Comparison of ENCODE assay signal across 7 mouse cellular contexts in genomic region chr11:84179954-84180598, GRCm38 (mm10). TPM values are rescaled to one million over a fixed set of nuclear protein-coding genes. Genes with fewer than 3 reads are reported as not detected.
DNase-seq lines count a peak whose midpoint lies in the region; ATAC-seq and TF ChIP-seq lines count a peak whose summit lies in the region.

No protein-coding gene starts in this region.

- peak; percentile 54 for ATAC-seq in limb, embryonic 12.5 days (ENCODE audit: insufficient number of reproducible peaks, insufficient read depth, low FRiP score, low TSS enrichment, low read depth)
- peak; percentile 50 for ATAC-seq in midbrain, embryonic 14.5 days (ENCODE audit: low FRiP score, low TSS enrichment)

- no peaks in the 10 kb centered on the region for H3K27me3 ChIP-seq in kidney, adult 2 months (replicated peaks; ENCODE audit: control insufficient read depth, insufficient read depth, low read length)
- no peaks in the 10 kb centered on the region for H3K27me3 ChIP-seq in limb, embryonic 12.5 days
- H3K27me3 ChIP-seq in midbrain, embryonic 14.5 days (ENCODE audit: control insufficient read depth, insufficient read depth, low read length) = no peaks in the 10 kb centered on the region

- H3K9ac ChIP-seq in limb, embryonic 12.5 days (replicated peaks) = peak overlapping the region; percentile 72
- H3K9ac ChIP-seq in midbrain, embryonic 14.5 days (replicated peaks; ENCODE audit: low read length) = peak overlapping the region; percentile 84

- no peaks in the 10 kb centered on the region for H3K36me3 ChIP-seq in kidney, adult 2 months (ENCODE audit: control insufficient read depth, insufficient read depth, low read length)
- H3K36me3 ChIP-seq in limb, embryonic 12.5 days = no peaks in the 10 kb centered on the region
- no peaks in the 10 kb centered on the region for H3K36me3 ChIP-seq in midbrain, embryonic 14.5 days (ENCODE audit: control insufficient read depth, insufficient read depth, low read length)

- under 1% methylated on average over 44 of the region's 44 CpGs for WGBS in kidney, adult 2 months
- under 1% methylated on average over 44 of the region's 44 CpGs for WGBS in limb, embryonic 12.5 days
- WGBS in midbrain, embryonic 14.5 days = under 1% methylated on average over 44 of the region's 44 CpGs

- TF ChIP-seq POLR2A in kidney, adult 2 months (IDR thresholded peaks at IDR 0.05; ENCODE audit: low read depth, low read length) = no peak

- H3K4me1 ChIP-seq in kidney, adult 2 months (ENCODE audit: control insufficient read depth, insufficient read depth, low read length) = peaks cover 3% of the 10 kb centered on the region; the same call in 1 of the 2 replicates
- peaks cover 18% of the 10 kb centered on the region for H3K4me1 ChIP-seq in limb, embryonic 12.5 days (replicated peaks)
- H3K4me1 ChIP-seq in midbrain, embryonic 14.5 days (ENCODE audit: control insufficient read depth, insufficient read depth, low read length) = peaks cover 15% of the 10 kb centered on the region

- peak overlapping the region; percentile 70 for H3K4me2 ChIP-seq in limb, embryonic 12.5 days
- H3K4me2 ChIP-seq in midbrain, embryonic 14.5 days (ENCODE audit: low read length) = peak overlapping the region; percentile 84

- no peaks in the 10 kb centered on the region for H3K9me3 ChIP-seq in limb, embryonic 12.5 days
- no peaks in the 10 kb centered on the region for H3K9me3 ChIP-seq in midbrain, embryonic 14.5 days (ENCODE audit: control insufficient read depth, low read length)

- peak; percentile 88 for DNase-seq in adrenal gland, adult 2 months
- peak; percentile 89 for DNase-seq in embryo, embryonic 9.5 days (ENCODE audit: extremely low spot score)
- peak; percentile 68 to 80 for DNase-seq in heart, adult 18-20 months
- DNase-seq in kidney, adult 2 months = peak; percentile 77
- peak; percentile 80 for DNase-seq in midbrain, embryonic 14.5 days
- peak; percentile 55 to 61 for DNase-seq in spleen, adult 18-20 months

- no peak for TF ChIP-seq CTCF in kidney, adult 2 months (conservative IDR thresholded peaks at IDR 0.05; ENCODE audit: insufficient read depth, insufficient read length, low read depth, low read length)

- H3K27ac ChIP-seq in kidney, adult 2 months (ENCODE audit: insufficient read depth, low read depth, low read length) = peak overlapping the region; percentile 24
- H3K27ac ChIP-seq in limb, embryonic 12.5 days = peak overlapping the region; percentile 93
- H3K27ac ChIP-seq in midbrain, embryonic 14.5 days (replicated peaks; ENCODE audit: low read depth, low read length) = peak overlapping the region; percentile 89

- peak overlapping the region; percentile 58 for H3K4me3 ChIP-seq in kidney, adult 2 months (ENCODE audit: insufficient read depth, low read depth, low read length)
- H3K4me3 ChIP-seq in limb, embryonic 12.5 days (replicated peaks) = peak overlapping the region; percentile 72
- H3K4me3 ChIP-seq in midbrain, embryonic 14.5 days (replicated peaks; ENCODE audit: low read depth, low read length) = peak overlapping the region; percentile 76

RNA-seq across cellular contexts. Expression of gene Gm11437, which starts 12.8 kb away (rescaled TPM):
- not detected for total RNA-seq in adrenal gland, adult 2 months (2021)
- not detected in 2 replicates for polyA plus RNA-seq in adrenal gland, adult 2 months (2012; rRNA removed)
- not detected for total RNA-seq in heart, adult 18-20 months (2021)
- not detected in 2 replicates for polyA plus RNA-seq in kidney, adult 2 months (2012; rRNA removed)
- polyA plus RNA-seq in limb, embryonic 12.5 days (2016; fragmentation: Nextera tagmentation; extraction: Ambion mirVana) = not detected in 2 replicates
- polyA plus RNA-seq in midbrain, embryonic 14.5 days (2014; fragmentation: Nextera tagmentation; extraction: Ambion mirVana) = 0.29 TPM in 1 of 2 replicates, not detected in the other

RNA-seq across cellular contexts. Expression of gene Acaca, which starts 50.6 kb away (rescaled TPM):
- total RNA-seq in adrenal gland, adult 2 months (2021) = 100 to 1,000 TPM; 161 to 510 TPM
- polyA plus RNA-seq in adrenal gland, adult 2 months (2012; rRNA removed) = 60.3 and 70.2 TPM in 2 replicates
- total RNA-seq in heart, adult 18-20 months (2021) = 10 to 100 TPM; 22.9 to 70.7 TPM
- polyA plus RNA-seq in kidney, adult 2 months (2012; rRNA removed) = 38.5 and 41.9 TPM in 2 replicates
- polyA plus RNA-seq in limb, embryonic 12.5 days (2016; fragmentation: Nextera tagmentation; extraction: Ambion mirVana) = 22.5 and 26.2 TPM in 2 replicates
- polyA plus RNA-seq in midbrain, embryonic 14.5 days (2014; fragmentation: Nextera tagmentation; extraction: Ambion mirVana) = 33.4 and 40.8 TPM in 2 replicates

RNA-seq across cellular contexts. Expression of gene Tada2a, which starts 50.7 kb away (rescaled TPM):
- 10 to 100 TPM; 12.5 to 16.3 TPM for total RNA-seq in adrenal gland, adult 2 months (2021)
- polyA plus RNA-seq in adrenal gland, adult 2 months (2012; rRNA removed) = 2.6 and 3.1 TPM in 2 replicates
- total RNA-seq in heart, adult 18-20 months (2021) = 1 to 10 TPM; 6.6 to 8.3 TPM
- 5.2 and 5.6 TPM in 2 replicates for polyA plus RNA-seq in kidney, adult 2 months (2012; rRNA removed)
- polyA plus RNA-seq in limb, embryonic 12.5 days (2016; fragmentation: Nextera tagmentation; extraction: Ambion mirVana) = 41.2 and 41.3 TPM in 2 replicates
- 27.6 and 31.0 TPM in 2 replicates for polyA plus RNA-seq in midbrain, embryonic 14.5 days (2014; fragmentation: Nextera tagmentation; extraction: Ambion mirVana)

Comparison
In these comparisons a context has a peak if more than half of its experiments do, and no peak if none do; other contexts are left out.
1. Peak in every context shown above with its lines: DNase-seq, ATAC-seq, H3K4me3 ChIP-seq and H3K27ac ChIP-seq.
2. H3K27ac ChIP-seq: peak in every context shown above with its lines; median percentile 93 in limb, embryonic 12.5 days; 89 in midbrain, embryonic 14.5 days; 24 in kidney, adult 2 months.